12 mouse cellular contexts compared by ENCODE assay signal in genomic region chr9:66769275-66769674, GRCm38 (mm10). TPM values are rescaled to one million over a fixed set of nuclear protein-coding genes. Genes with fewer than 3 reads are reported as not detected.
DNase-seq lines count a peak whose midpoint lies in the region; ATAC-seq lines count a peak whose summit lies in the region.
"Had no signal": no experiment of that assay in that cellular context is flagged by ENCODE, and none has a peak within 500 bp of the region (broad histone marks: within the 10 kb centered on the region; RNA-seq: fewer than 3 reads in every experiment).

No protein-coding gene starts in this region.

- DNase-seq in adrenal gland, adult 8-10 months, result peak; percentile 58
- DNase-seq in fat pad, adult 2 months (ENCODE audit: extremely low read depth, low read depth, low spot score), result peak; percentile 68
- peak; percentile 82 to 91 for DNase-seq in kidney, postnatal 36 days
- no peak for DNase-seq in frontal cortex, postnatal 10 days (ENCODE audit: low spot score in 2 of 2)
- DNase-seq in forebrain, embryonic 14.5 days (ENCODE audit: low spot score), result no peak
- DNase-seq: thymus, postnatal 36 days had no signal

- H3K4me1 ChIP-seq in midbrain, embryonic 13.5 days (replicated peaks), result 0 out of 2 replicates have a peak, but pooled peaks cover 4% of the 10 kb centered on the region
- H3K4me1 ChIP-seq in forebrain, embryonic 14.5 days (ENCODE audit: control insufficient read depth, insufficient read depth, low read length), result no peaks in the 10 kb centered on the region
- H3K4me1 ChIP-seq: hindbrain, embryonic 10.5 days had no signal

- no peak overlapping the region for H3K9ac ChIP-seq in midbrain, embryonic 13.5 days (replicated peaks)
- H3K9ac ChIP-seq in forebrain, embryonic 14.5 days (ENCODE audit: low read length), result no peak overlapping the region

- no peaks in the 10 kb centered on the region for H3K36me3 ChIP-seq in midbrain, embryonic 13.5 days
- no peaks in the 10 kb centered on the region for H3K36me3 ChIP-seq in forebrain, embryonic 14.5 days (ENCODE audit: control insufficient read depth, insufficient read depth, low read length)
- H3K36me3 ChIP-seq: hindbrain, embryonic 10.5 days had no signal

- WGBS in midbrain, embryonic 13.5 days, result 85% methylated on average over 3 of the region's 3 CpGs
- WGBS in forebrain, embryonic 14.5 days, result 87% methylated on average over 3 of the region's 3 CpGs

- no peak overlapping the region for H3K27ac ChIP-seq in midbrain, embryonic 13.5 days
- no peak overlapping the region for H3K27ac ChIP-seq in forebrain, embryonic 14.5 days (ENCODE audit: low read depth, low read length)
- H3K27ac ChIP-seq: hindbrain, embryonic 10.5 days had no signal

- no peaks in the 10 kb centered on the region for H3K27me3 ChIP-seq in midbrain, embryonic 13.5 days
- H3K27me3 ChIP-seq in forebrain, embryonic 14.5 days (replicated peaks; ENCODE audit: control insufficient read depth, insufficient read depth, low read length), result no peaks in the 10 kb centered on the region

- H3K4me2 ChIP-seq in midbrain, embryonic 13.5 days (replicated peaks), result no peak overlapping the region
- H3K4me2 ChIP-seq in forebrain, embryonic 14.5 days (ENCODE audit: low read length), result no peak overlapping the region
- H3K4me2 ChIP-seq: midbrain, embryonic 11.5 days had no signal

- H3K9me3 ChIP-seq in midbrain, embryonic 13.5 days, result no peaks in the 10 kb centered on the region
- no peaks in the 10 kb centered on the region for H3K9me3 ChIP-seq in forebrain, embryonic 14.5 days (replicated peaks; ENCODE audit: control insufficient read depth, low read length)
- H3K9me3 ChIP-seq: hindbrain, embryonic 10.5 days had no signal

- H3K4me3 ChIP-seq in midbrain, embryonic 13.5 days (replicated peaks), result no peak overlapping the region
- H3K4me3 ChIP-seq in forebrain, embryonic 14.5 days (ENCODE audit: low read depth, low read length), result no peak overlapping the region
- H3K4me3 ChIP-seq: hindbrain, embryonic 10.5 days had no signal

- 0 out of 2 replicates have a peak, but pooled peaks have one; percentile 26 for ATAC-seq in megakaryocyte progenitor cell, adult 5-6 weeks (replicated peaks; ENCODE audit: poor library complexity)
- no peak for ATAC-seq in midbrain, embryonic 13.5 days
- no peak for ATAC-seq in forebrain, embryonic 14.5 days

RNA-seq across cellular contexts. Expression of gene Aph1b, which starts 26.0 kb away (rescaled TPM):
- 1 to 10 TPM; 7.3 to 9.7 (median 8.5) TPM for total RNA-seq in adrenal gland, adult 8-10 months (2022)
- 1.3 TPM in 2 replicates for total RNA-seq in megakaryocyte progenitor cell, adult 5-6 weeks (2015)
- 0.30 and 1.2 TPM in 2 replicates for total RNA-seq in megakaryocyte progenitor cell, adult 5-6 weeks (2017)
- 23.3 and 24.7 TPM in 2 replicates for polyA plus RNA-seq in midbrain, embryonic 13.5 days (2015; fragmentation: Nextera tagmentation; extraction: Ambion mirVana)
- polyA plus RNA-seq in forebrain, embryonic 14.5 days (2014; fragmentation: Nextera tagmentation; extraction: Ambion mirVana), result 30.2 and 33.0 TPM in 2 replicates

RNA-seq across cellular contexts. Expression of gene Gm10647, which starts 27.6 kb away (rescaled TPM):
- under 1 TPM; 0.20 to 0.62 (median 0.36) TPM for total RNA-seq in adrenal gland, adult 8-10 months (2022)
- total RNA-seq in megakaryocyte progenitor cell, adult 5-6 weeks (2015), result not detected in 2 replicates
- total RNA-seq in megakaryocyte progenitor cell, adult 5-6 weeks (2017), result 0.10 TPM in 1 of 2 replicates, not detected in the other
- 0.34 and 0.69 TPM in 2 replicates for polyA plus RNA-seq in midbrain, embryonic 13.5 days (2015; fragmentation: Nextera tagmentation; extraction: Ambion mirVana)
- 0.08 and 0.23 TPM in 2 replicates for polyA plus RNA-seq in forebrain, embryonic 14.5 days (2014; fragmentation: Nextera tagmentation; extraction: Ambion mirVana)
- total RNA-seq: neutrophil, adult 5-6 weeks had no signal

RNA-seq across cellular contexts. Expression of gene Car12, which starts 55.8 kb away (rescaled TPM):
- total RNA-seq in adrenal gland, adult 8-10 months (2022), result 1 to 10 TPM in 1 of 4 experiments, under 1 TPM in 3; 0.31 to 1.5 (median 0.65) TPM
- 2.3 and 2.7 TPM in 2 replicates for total RNA-seq in megakaryocyte progenitor cell, adult 5-6 weeks (2015)
- 1.2 and 2.4 TPM in 2 replicates for total RNA-seq in megakaryocyte progenitor cell, adult 5-6 weeks (2017)
- 1.1 and 1.3 TPM in 2 replicates for polyA plus RNA-seq in midbrain, embryonic 13.5 days (2015; fragmentation: Nextera tagmentation; extraction: Ambion mirVana)
- polyA plus RNA-seq in forebrain, embryonic 14.5 days (2014; fragmentation: Nextera tagmentation; extraction: Ambion mirVana), result 2.6 and 3.3 TPM in 2 replicates
- total RNA-seq: heart, adult 8-10 months had no signal

Comparison
In these comparisons a context has a peak if more than half of its experiments do, and no peak if none do; other contexts are left out.
1. DNase-seq: peak in adrenal gland, adult 8-10 months (single experiment), fat pad, adult 2 months (single experiment) and kidney, postnatal 36 days (2 of 2); none in frontal cortex, postnatal 10 days (0 of 2) and forebrain, embryonic 14.5 days (single experiment).